Mouse (Mus musculus) midbrain, embryonic 13.5 days (tissue): Measurements from ENCODE around the gene Ccdc32. TPM values are rescaled to one million over a fixed set of nuclear protein-coding genes. Genes with fewer than 3 reads are reported as not detected.

Source experiments
- ATAC-seq: fragments of 200-750 bp; cut with Nextera tagmentation; 2 replicates; pipeline ENCODE4 v1.8.0; 2017; ENCODE audit warnings: mild to moderate bottlenecking, moderate TSS enrichment, moderate library complexity
- H3K27ac ChIP-seq: fragments of 300-500 bp; sonication (generic); 2 replicates; pipeline ENCODE4 v1.5.1; 2015; ENCODE audit warnings: inconsistent platforms, mild to moderate bottlenecking, moderate library complexity
- H3K27me3 ChIP-seq: fragments of 300-500 bp; sonication (generic); 2 replicates; pipeline ENCODE4 v1.6.1; 2015; ENCODE audit warnings: mild to moderate bottlenecking, inconsistent platforms
- H3K36me3 ChIP-seq: fragments of 300-500 bp; sonication (generic); 2 replicates; pipeline ENCODE4 v1.6.1; 2015; ENCODE audit warnings: mild to moderate bottlenecking, inconsistent platforms
- H3K4me1 ChIP-seq: fragments of 300-500 bp; sonication (generic); replicated peaks from 2 replicates; pipeline ENCODE4 v1.6.1; 2015; ENCODE audit warnings: inconsistent platforms
- H3K4me2 ChIP-seq: fragments of 300-500 bp; sonication (generic); replicated peaks from 2 replicates; pipeline ENCODE4 v1.6.1; 2015; ENCODE audit warnings: moderate library complexity, mild to moderate bottlenecking, inconsistent platforms
- H3K4me3 ChIP-seq: fragments of 300-500 bp; sonication (generic); replicated peaks from 2 replicates; pipeline ENCODE4 v1.5.1; 2015; ENCODE audit warnings: mild to moderate bottlenecking, inconsistent platforms
- H3K9ac ChIP-seq: fragments of 300-500 bp; sonication (generic); replicated peaks from 2 replicates; pipeline ENCODE4 v1.6.1; 2015; ENCODE audit warnings: mild to moderate bottlenecking, inconsistent platforms
- H3K9me3 ChIP-seq: fragments of 300-500 bp; sonication (generic); 2 replicates; pipeline ENCODE4 v1.6.1; 2016; ENCODE audit warnings: mild to moderate bottlenecking, inconsistent platforms
- WGBS: fragments of 180-500 bp; shearing (Covaris S2); methylation state at CpG from one replicate; pipeline ENCODE4 v1.1.7; 2015; 5-methylcytosine and 5-hydroxymethylcytosine counted together
- polyA plus RNA-seq: library from polyadenylated mRNA; unstranded; fragments of >200 nt; fragmentation: Nextera tagmentation; extraction: Ambion mirVana; gene quantifications from 2 replicates; pipeline ENCODE4 v1.2.1, GENCODE M21; 2015

Ccdc32 gene
- polyA plus RNA-seq, 1 experiment from 2014 or later, result 31.9 TPM

- Histone ChIP-seq H3K4me2 (no peak overlapping the region), H3K4me1 (no peaks in the 10 kb centered on the region), H3K9me3 (no peaks in the 10 kb centered on the region), H3K4me3 (no peak overlapping the region), H3K36me3 (no peaks in the 10 kb centered on the region), H3K27ac (no peak overlapping the region), H3K9ac (no peak overlapping the region), H3K27me3 (no peaks in the 10 kb centered on the region)
- no peak for ATAC-seq
- 89% methylated on average over 7 of the region's 7 CpGs for WGBS
These were observed 22.3 kb downstream of the Ccdc32 start for GRCm38 (mm10) chr2:119006886-119007285.

GRCm38 (mm10) chr2:118999025-118999639, 30.1 kb downstream of the Ccdc32 start:
- no peak overlapping the region for H3K4me3 ChIP-seq
- no peak overlapping the region for H3K9ac ChIP-seq
- peaks cover 33% of the 10 kb centered on the region for H3K4me1 ChIP-seq
- no peak overlapping the region for H3K27ac ChIP-seq
- H3K4me2 ChIP-seq, result no peak overlapping the region
- no peak for ATAC-seq
- no peaks in the 10 kb centered on the region for H3K9me3 ChIP-seq
- 0 out of 2 replicates have a peak, but pooled peaks cover 3% of the 10 kb centered on the region for H3K27me3 ChIP-seq
- no peaks in the 10 kb centered on the region for H3K36me3 ChIP-seq
- 42% methylated on average over 3 of the region's 3 CpGs for WGBS

- H3K27me3 ChIP-seq, result 0 out of 2 replicates have a peak, but pooled peaks cover 3% of the 10 kb centered on the region
- peaks cover 33% of the 10 kb centered on the region for H3K4me1 ChIP-seq
- no peak overlapping the region for H3K27ac ChIP-seq
- no peaks in the 10 kb centered on the region for H3K9me3 ChIP-seq
- no peak overlapping the region for H3K9ac ChIP-seq
- H3K4me2 ChIP-seq, result no peak overlapping the region
- WGBS, result 81% methylated on average over 6 of the region's 6 CpGs
- no peak overlapping the region for H3K4me3 ChIP-seq
- ATAC-seq, result no peak
- H3K36me3 ChIP-seq, result no peaks in the 10 kb centered on the region
These were observed 30.9 kb downstream of the Ccdc32 start for GRCm38 (mm10) chr2:118998115-118998866.

- peaks cover 33% of the 10 kb centered on the region for H3K4me1 ChIP-seq
- no peaks in the 10 kb centered on the region for H3K9me3 ChIP-seq
- 18% methylated on average over 1 of the region's 1 CpGs for whole genome bisulfite sequencing
- 0 out of 2 replicates have a peak, but pooled peaks cover 3% of the 10 kb centered on the region for H3K27me3 ChIP-seq
- no peaks in the 10 kb centered on the region for H3K36me3 ChIP-seq
- peak; percentile 17; the same call in 1 of the 2 replicates for ATAC-seq
- H3K27ac ChIP-seq, result no peak overlapping the region
- H3K4me3 ChIP-seq, result no peak overlapping the region
- H3K9ac ChIP-seq, result no peak overlapping the region
- peak overlapping the region; percentile 31; the same call in 1 of the 2 replicates for H3K4me2 ChIP-seq
These were observed 32.4 kb downstream of the Ccdc32 start for GRCm38 (mm10) chr2:118996798-118997105.

- Histone ChIP-seq H3K9me3 (no peaks in the 10 kb centered on the region), H3K4me1 (peaks cover 33% of the 10 kb centered on the region), H3K36me3 (no peaks in the 10 kb centered on the region), H3K4me2 (peak overlapping the region; percentile 31), H3K9ac (no peak overlapping the region), H3K4me3 (no peak overlapping the region), H3K27me3 (0 out of 2 replicates have a peak, but pooled peaks cover 3% of the 10 kb centered on the region), H3K27ac (peak overlapping the region; percentile 51)
- ATAC-seq, result peak; percentile 89
- WGBS, result 30% methylated on average over 16 of the region's 16 CpGs
These were observed 33.0 kb downstream of the Ccdc32 start for GRCm38 (mm10) chr2:118995919-118996797.

- H3K4me2 ChIP-seq, result no peak overlapping the region
- 56% methylated on average over 5 of the region's 5 CpGs for WGBS
- H3K9ac ChIP-seq, result no peak overlapping the region
- 0 out of 2 replicates have a peak, but pooled peaks cover 3% of the 10 kb centered on the region for H3K27me3 ChIP-seq
- peaks cover 3% of the 10 kb centered on the region; the same call in 1 of the 2 replicates for H3K9me3 ChIP-seq
- no peak for ATAC-seq
- H3K4me3 ChIP-seq, result no peak overlapping the region
- H3K27ac ChIP-seq, result no peak overlapping the region
- peaks cover 33% of the 10 kb centered on the region for H3K4me1 ChIP-seq
- no peaks in the 10 kb centered on the region for H3K36me3 ChIP-seq
These were observed 33.7 kb downstream of the Ccdc32 start for GRCm38 (mm10) chr2:118995490-118995889.

GRCm38 (mm10) chr2:118983812-118984211, 45.4 kb downstream of the Ccdc32 start:
- no peak for ATAC-seq
- Histone ChIP-seq H3K36me3 (no peaks in the 10 kb centered on the region), H3K27ac (no peak overlapping the region), H3K4me1 (no peaks in the 10 kb centered on the region), H3K27me3 (peaks cover 7% of the 10 kb centered on the region), H3K4me3 (no peak overlapping the region), H3K9me3 (no peaks in the 10 kb centered on the region), H3K4me2 (no peak overlapping the region), H3K9ac (no peak overlapping the region)
- WGBS, result 85% methylated on average over 8 of the region's 8 CpGs

GRCm38 (mm10) chr2:118980841-118981240, 48.4 kb downstream of the Ccdc32 start:
- WGBS, result 67% methylated on average over 6 of the region's 6 CpGs
- H3K4me3 ChIP-seq, result no peak overlapping the region
- peaks cover 8% of the 10 kb centered on the region for H3K4me1 ChIP-seq

GRCm38 (mm10) chr2:118978064-118978463, 51.1 kb downstream of the Ccdc32 start:
- WGBS, result 33% methylated on average over 6 of the region's 6 CpGs
- no peak overlapping the region for H3K9ac ChIP-seq
- H3K9me3 ChIP-seq, result no peaks in the 10 kb centered on the region
- no peaks in the 10 kb centered on the region for H3K36me3 ChIP-seq
- H3K4me1 ChIP-seq, result peaks cover 15% of the 10 kb centered on the region
- ATAC-seq, result no peak
- no peak overlapping the region for H3K4me2 ChIP-seq
- peaks cover 54% of the 10 kb centered on the region for H3K27me3 ChIP-seq
- no peak overlapping the region for H3K27ac ChIP-seq
- H3K4me3 ChIP-seq, result no peak overlapping the region

More at GRCm38 (mm10) chr2:118980841-118981240, 48.4 kb downstream of the Ccdc32 start:
- H3K27me3 ChIP-seq, result peaks cover 28% of the 10 kb centered on the region
- H3K4me2 ChIP-seq, result no peak overlapping the region
- H3K9ac ChIP-seq, result no peak overlapping the region
- H3K27ac ChIP-seq, result no peak overlapping the region
- H3K9me3 ChIP-seq, result no peaks in the 10 kb centered on the region
- H3K36me3 ChIP-seq, result no peaks in the 10 kb centered on the region
- ATAC-seq, result no peak

GRCm38 (mm10) chr2:118976941-118977340, 52.3 kb downstream of the Ccdc32 start:
- Histone ChIP-seq H3K9me3 (no peaks in the 10 kb centered on the region), H3K36me3 (no peaks in the 10 kb centered on the region), H3K4me3 (peak overlapping the region; percentile 58), H3K4me1 (peaks cover 18% of the 10 kb centered on the region), H3K9ac (peak overlapping the region; percentile 81), H3K27ac (no peak overlapping the region), H3K27me3 (peaks cover 57% of the 10 kb centered on the region), H3K4me2 (peak overlapping the region; percentile 82)
- no peak for ATAC-seq
- 16% methylated on average over 5 of the region's 5 CpGs for WGBS

- ATAC-seq, result peak; percentile 85
- peak overlapping the region; percentile 58 for H3K4me3 ChIP-seq
- no peaks in the 10 kb centered on the region for H3K9me3 ChIP-seq
- peak overlapping the region; percentile 82 for H3K4me2 ChIP-seq
- H3K36me3 ChIP-seq, result no peaks in the 10 kb centered on the region
- WGBS, result 1% methylated on average over 57 of the region's 57 CpGs
- peaks cover 59% of the 10 kb centered on the region for H3K27me3 ChIP-seq
- H3K4me1 ChIP-seq, result peaks cover 18% of the 10 kb centered on the region
- no peak overlapping the region for H3K27ac ChIP-seq
- H3K9ac ChIP-seq, result peak overlapping the region; percentile 81
These were observed 52.8 kb downstream of the Ccdc32 start for GRCm38 (mm10) chr2:118976282-118976929.
